Mouse (Mus musculus) CH12F3 (cell line): ENCODE results near the gene Atxn2.

Experiments used
- in situ Hi-C: fragments of 300-500 bp; cut with MboI; formaldehyde crosslinking; loops from 2 replicates; pipeline ENCODE4 v1.14.3; 2020; ENCODE audit warnings: low sequenced_read_pairs

The Atxn2 gene

DNA sequence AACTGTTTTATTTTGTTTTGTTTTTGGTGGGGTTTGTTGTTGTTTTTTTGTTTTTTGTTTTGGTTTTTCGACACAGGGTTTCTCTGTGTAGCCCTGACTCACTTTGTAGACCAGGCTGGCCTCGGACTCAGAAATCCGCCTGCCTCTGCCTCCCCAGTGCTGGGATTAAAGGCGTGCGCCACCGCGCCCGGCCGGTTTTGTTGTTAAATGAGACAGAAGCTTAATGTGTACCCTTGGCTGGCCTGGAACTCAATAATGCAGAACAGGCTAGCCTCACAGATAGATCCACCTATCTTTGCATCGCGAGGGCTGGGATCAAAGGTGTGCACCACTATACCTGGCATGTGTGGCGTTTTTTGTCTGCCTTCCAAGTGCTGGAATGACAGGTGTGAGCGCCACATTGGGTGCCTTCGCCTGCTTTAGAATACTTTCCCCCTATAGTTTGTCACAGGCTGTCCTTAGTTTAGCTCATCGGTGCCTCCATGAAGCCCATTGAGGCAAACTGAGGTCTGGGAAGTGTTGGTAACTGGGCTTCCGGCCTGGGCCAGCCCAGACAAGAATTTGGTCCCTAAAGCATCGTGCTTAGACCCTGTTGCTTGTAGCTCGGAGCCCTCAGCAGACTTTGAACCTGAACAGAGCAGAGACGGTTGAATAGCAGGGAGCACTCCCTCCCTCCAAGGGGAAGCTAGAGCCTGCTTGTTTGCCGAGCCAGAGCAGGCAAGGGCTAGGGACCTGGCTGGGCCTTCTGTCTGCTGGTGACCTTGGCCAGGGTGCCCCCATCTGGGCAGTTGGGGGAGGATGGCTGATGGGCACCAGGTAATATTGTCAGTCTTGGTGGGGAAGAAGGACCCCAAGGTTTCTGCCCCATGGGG, 138.6 kb downstream of the Atxn2 start:
- in situ Hi-C loops, result no loop called here

DNA sequence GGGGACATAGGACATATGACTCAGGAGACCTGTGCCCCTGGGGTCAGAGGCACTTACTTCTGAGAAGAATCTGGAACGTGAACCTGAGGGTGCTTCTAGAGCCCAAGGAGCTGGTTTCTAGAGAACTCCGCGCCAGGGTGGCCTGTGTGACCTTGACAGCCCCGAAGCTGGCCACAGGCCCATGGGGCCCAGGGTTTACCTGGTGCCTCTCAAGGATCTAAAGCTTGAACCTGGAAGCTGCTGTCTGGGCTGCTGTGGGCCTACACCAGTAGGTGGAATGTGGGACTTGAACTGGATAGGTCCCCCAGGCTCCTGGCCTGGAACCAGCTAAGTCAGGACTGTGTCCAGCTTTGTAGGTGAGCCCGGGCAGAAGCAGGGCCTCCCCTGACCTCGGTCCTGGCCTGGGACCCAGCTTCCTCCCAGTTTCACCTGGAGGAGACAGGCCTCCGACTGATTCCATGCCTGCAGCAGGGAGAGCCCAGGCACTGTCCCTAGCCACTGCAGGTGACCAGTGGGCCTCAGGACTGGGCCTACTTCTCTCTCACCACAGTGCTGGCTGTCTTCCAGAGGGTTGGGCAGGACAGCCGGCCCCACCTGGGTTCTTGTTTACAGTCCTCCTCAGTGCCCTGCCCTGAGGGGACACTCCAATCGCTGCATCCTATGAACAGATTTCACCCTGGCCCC, 142.4 kb downstream of the Atxn2 start:
- in situ Hi-C loops, result no loop called here

DNA sequence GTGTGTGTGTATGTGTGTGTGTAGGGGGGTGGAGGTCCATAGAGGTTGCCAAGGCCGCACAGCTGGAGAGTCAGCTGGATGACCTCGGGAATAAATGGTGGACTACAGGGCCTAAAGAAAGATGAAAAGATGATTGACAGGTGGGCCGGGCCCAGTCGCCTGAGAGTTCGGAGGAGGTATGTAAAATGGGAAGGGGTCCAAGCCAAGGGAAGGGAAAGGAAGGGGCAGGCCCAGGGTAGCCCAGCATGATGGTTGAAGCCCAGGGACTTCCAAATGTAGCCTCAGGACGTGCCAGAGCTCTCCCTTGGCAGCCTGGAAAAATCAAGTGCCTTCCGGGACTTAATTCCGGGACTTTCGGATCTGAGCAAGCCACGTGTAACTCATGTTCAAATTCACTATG, 143.6 kb downstream of the Atxn2 start:
- in situ Hi-C loops, result no loop called here

DNA sequence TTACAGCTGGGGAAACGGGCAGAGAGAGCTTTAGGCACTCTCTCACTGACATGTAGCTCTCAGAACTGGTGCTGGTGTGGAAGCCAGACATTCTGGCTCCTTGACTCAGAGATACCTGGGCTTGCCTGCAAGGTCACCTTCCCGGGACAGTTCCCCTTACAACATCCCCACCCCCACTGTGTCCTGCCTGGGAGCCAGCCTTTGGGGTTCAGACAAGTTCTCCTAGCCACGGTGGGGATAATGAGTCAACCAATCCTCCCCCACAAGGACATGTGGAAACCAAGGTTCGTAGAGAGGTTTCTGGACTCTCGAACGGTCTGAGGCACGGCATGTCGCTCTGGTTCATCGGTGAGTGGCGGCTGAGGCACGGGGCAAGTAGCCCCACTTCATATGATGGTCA, 145.6 kb downstream of the Atxn2 start:
- in situ Hi-C loops, result no loop called here

DNA sequence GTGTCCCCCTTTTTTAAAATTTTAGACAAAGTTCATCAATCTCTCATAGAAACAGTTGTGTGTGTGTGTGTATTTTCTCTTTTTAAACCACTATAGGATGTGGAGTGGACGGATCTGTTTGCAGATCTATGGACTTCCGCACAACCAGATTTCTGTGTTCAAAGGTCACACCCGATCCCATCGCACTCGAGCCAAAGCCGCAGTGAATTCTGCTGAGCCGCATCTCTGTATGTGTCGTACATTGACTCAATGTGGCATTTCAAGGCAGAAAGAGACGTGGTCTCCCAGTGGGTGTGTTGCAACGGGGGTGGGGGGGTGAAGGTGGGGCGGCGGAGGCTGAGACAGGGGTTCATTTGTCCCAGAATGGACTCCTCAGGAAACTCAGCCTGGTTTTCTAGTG, 147.3 kb downstream of the Atxn2 start:
- in situ Hi-C loops, result no loop called here

DNA sequence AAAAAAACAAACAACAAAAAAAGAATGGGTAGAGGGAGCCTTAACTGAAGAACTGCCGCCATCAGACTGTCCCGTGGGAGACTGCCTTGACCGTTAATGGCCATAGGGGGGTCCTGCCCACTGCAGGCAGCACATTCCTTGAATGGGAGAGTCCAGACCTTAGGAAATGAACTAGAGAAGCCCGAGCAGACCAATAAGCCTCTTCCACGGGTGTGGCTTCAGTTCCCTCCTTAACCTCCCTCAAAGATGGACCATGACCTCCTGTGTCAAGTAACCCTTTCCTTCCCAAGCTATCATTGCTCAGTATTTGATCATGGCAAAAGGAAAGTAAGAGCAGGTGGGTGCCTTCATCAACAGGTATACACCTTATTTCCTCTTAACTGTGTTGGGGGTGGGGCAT, 150.8 kb downstream of the Atxn2 start:
- in situ Hi-C loops, result no loop called here

DNA sequence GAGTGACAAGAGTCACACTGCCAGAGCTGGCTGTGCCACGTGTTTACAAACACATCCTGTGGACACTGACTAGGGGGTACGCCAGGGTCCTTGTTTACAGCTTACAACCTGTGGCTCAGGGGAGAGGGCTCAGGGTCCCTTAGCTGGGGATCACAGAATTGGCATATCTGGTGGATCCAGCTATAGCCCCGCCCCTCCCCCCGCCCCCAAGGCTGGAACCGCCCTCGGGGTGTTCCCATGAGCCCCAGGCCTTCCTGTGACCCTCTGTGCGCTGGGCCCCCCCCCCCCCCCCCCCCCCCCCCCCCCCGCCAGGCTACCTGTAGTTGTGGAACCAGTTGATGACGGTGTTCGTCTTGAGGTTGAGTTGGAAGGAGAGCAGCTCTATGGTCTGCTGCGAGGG, 153.2 kb downstream of the Atxn2 start:
- in situ Hi-C loops, result no loop called here
